Mouse (Mus musculus) cortical plate, adult 2 months (tissue): Measurements from ENCODE around the gene Palm.
A peak's percentile ranks its signal among the peaks of the same experiment; 100 is the strongest.

Experiments used
- CTCF ChIP-seq: fragments of 200-500 bp; IDR thresholded peaks from 2 replicates; pipeline ENCODE4 v1.5.1; 2011; ENCODE audit warnings: mild to moderate bottlenecking, control low read depth, low read length; ENCODE audit not compliant: insufficient read depth; ENCODE audit errors: extremely low read depth
- POLR2A ChIP-seq: fragments of 200-500 bp; IDR thresholded peaks from 2 replicates; pipeline ENCODE4 v1.6.1; 2011; ENCODE audit warnings: mild to moderate bottlenecking, low read length, control low read depth; ENCODE audit not compliant: insufficient read depth; ENCODE audit errors: extremely low read depth

- TF ChIP-seq CTCF (no peak), POLR2A (0 out of 2 replicates have a peak, but pooled peaks have one; percentile 29)
These were observed 10.4 kb downstream of the Palm start for GRCm38 (mm10) chr10:79803716-79804323.
